Mouse (Mus musculus) stomach, embryonic 15.5 days (tissue): ENCODE results near the gene Denr. TPM values are rescaled to one million over a fixed set of nuclear protein-coding genes. Genes with fewer than 3 reads are reported as not detected.

Experiments
- ATAC-seq: fragments of 200-750 bp; cut with Nextera tagmentation; 2 replicates; pipeline ENCODE4 v1.8.0; 2017; ENCODE audit warnings: low read depth, moderate number of reproducible peaks, moderate TSS enrichment; ENCODE audit not compliant: insufficient read depth, low FRiP score
- H3K27ac ChIP-seq: fragments of 300-500 bp; sonication (generic); 2 replicates; pipeline ENCODE4 v1.5.1; 2015; ENCODE audit warnings: mild to moderate bottlenecking, inconsistent platforms
- H3K27me3 ChIP-seq: fragments of 300-500 bp; sonication (generic); replicated peaks from 2 replicates; pipeline ENCODE4 v1.6.1; 2015; ENCODE audit warnings: inconsistent platforms
- H3K36me3 ChIP-seq: fragments of 300-500 bp; sonication (generic); 2 replicates; pipeline ENCODE4 v1.6.1; 2015; ENCODE audit warnings: inconsistent platforms
- H3K4me1 ChIP-seq: fragments of 300-500 bp; sonication (generic); 2 replicates; pipeline ENCODE4 v1.6.1; 2015; ENCODE audit warnings: inconsistent platforms
- H3K4me2 ChIP-seq: fragments of 300-500 bp; sonication (generic); 2 replicates; pipeline ENCODE4 v1.6.1; 2015; ENCODE audit warnings: mild to moderate bottlenecking, inconsistent platforms
- H3K4me3 ChIP-seq: fragments of 300-500 bp; sonication (generic); replicated peaks from 2 replicates; pipeline ENCODE4 v1.5.1; 2015; ENCODE audit warnings: inconsistent platforms
- H3K9ac ChIP-seq: fragments of 300-500 bp; sonication (generic); 2 replicates; pipeline ENCODE4 v1.6.1; 2015; ENCODE audit warnings: inconsistent platforms
- H3K9me3 ChIP-seq: fragments of 300-500 bp; sonication (generic); 2 replicates; pipeline ENCODE4 v1.6.1; 2016; ENCODE audit warnings: inconsistent platforms
- WGBS: fragments of 180-500 bp; shearing (Covaris S2); methylation state at CpG from one replicate; pipeline ENCODE4 v1.1.7; 2015; 5-methylcytosine and 5-hydroxymethylcytosine counted together
- polyA plus RNA-seq: library from polyadenylated mRNA; unstranded; fragments of >200 nt; fragmentation: Nextera tagmentation; extraction: Ambion mirVana; gene quantifications from 2 replicates; pipeline ENCODE4 v1.2.1, GENCODE M21; 2015

Denr gene
- 127 and 129 TPM in 2 replicates for polyA plus RNA-seq

DNA sequence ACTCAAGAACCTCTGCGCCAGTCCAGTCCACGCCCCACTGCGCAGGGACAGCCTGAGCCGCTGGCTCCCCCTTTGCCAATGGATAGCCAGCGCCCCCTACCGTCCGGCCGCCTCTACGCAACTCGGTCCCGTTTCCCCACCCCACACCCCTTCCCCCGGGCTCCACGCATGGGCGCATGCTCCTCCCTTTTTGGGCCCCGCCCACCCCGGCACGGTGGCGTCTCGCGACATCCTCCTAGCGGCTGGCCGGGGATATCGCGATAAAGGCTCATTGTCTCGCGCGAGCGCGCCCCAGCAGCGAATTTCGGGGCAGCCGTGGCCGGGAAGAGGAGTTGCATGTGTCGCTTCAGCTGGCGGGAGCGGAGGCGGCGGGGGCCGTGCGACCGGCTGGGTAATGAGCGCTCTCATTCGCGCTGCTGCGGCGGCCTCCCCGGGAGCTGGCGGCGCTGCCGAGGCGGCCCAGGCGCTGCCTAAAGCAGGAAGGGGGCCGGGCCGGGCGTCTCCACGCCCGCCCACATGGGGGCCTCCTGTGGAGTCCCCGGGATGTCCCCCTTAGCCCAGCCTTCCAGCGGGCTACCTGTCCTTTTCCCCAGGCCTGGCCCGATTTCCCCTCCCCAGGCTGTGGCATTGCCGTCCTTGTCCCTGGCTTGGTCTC is at the start of gene Denr:
Gene Denr (plus strand): TSS at position 200 of the 655 bp plus-strand sequence.
- no peaks in the 10 kb centered on the region for H3K27me3 ChIP-seq
- H3K27ac ChIP-seq = peak within 1 kb of the TSS; percentile 84
- peak; percentile 94 for ATAC-seq
- under 1% methylated on average over 60 of the region's 61 CpGs for WGBS
- peak within 1 kb of the TSS; percentile 99 for H3K9ac ChIP-seq
- peaks cover 20% of the 10 kb centered on the region for H3K36me3 ChIP-seq
- H3K9me3 ChIP-seq = no peaks in the 10 kb centered on the region
- H3K4me2 ChIP-seq = peak within 1 kb of the TSS; percentile 84
- peaks cover 19% of the 10 kb centered on the region for H3K4me1 ChIP-seq
- peak within 1 kb of the TSS; percentile 99 for H3K4me3 ChIP-seq

DNA sequence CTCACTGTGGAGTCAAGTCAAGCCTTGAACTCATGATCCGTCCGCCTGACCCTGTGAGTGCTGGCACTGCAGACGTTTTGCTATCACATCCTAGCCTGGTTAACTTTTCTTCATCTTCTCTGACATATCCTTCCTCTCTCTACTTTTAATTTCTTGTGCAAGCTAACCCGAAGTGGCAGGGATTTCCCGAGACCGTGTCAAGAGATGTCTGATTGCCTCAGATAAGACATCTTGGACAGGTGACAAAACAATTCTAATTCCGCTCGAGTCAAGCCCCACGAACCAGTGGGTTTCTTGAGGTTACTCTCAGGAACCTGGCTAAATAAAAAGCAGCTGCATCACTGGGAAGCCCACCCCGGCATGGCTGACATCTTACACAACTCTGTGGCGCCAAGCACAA is 48.2 kb upstream of the Denr start:
- Histone ChIP-seq H3K36me3 (no peaks in the 10 kb centered on the region), H3K27ac (no peak overlapping the region), H3K4me3 (no peak overlapping the region), H3K9ac (no peak overlapping the region), H3K4me2 (no peak overlapping the region), H3K9me3 (no peaks in the 10 kb centered on the region), H3K4me1 (peaks cover 5% of the 10 kb centered on the region), H3K27me3 (no peaks in the 10 kb centered on the region)
- WGBS = 72% methylated on average over 11 of the region's 11 CpGs
- ATAC-seq = no peak

DNA sequence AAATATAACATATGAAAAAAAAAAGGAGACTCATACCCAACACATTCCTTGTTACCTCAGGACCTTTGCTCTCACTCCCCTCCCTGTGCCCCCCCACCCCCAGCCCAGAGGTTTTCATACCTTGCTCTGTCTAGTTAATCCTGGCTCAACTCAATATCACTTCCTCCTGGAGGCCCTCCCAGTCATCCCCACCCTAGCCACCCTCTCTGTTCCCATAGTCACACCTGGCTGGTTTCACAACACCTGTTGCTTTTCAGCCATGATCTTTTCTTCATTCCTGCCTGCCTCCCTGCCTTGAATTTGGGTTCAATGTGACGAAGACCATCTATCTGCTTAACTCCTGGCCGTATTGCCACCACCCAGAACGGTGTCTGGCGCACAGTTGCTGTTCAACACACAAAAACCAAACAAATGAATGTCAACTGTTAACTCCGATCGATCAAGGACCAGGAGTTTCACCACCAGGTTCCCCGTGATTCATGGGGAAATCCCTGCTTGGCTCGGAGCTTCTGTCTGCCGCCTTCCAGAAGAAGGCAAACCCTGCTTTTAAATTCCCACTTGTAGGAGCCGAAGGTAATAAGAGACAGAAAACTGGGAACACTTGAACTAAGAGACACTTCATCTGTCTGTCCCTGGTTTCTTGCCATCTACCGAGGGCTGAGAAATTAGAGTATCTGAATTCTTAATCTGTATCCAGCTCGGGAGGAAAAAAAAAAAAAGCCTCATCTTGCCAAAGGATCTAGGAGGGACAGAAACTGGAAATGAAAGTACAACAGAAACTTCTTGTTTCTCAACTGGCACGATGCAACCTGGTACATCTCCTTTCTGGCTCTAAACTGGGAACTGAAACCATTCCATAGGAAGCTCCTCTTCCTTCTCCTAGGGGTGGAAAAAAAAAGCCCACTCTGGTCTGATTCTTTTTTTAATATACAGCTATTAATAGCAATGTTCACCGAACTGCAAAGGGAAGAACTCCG is 44.3 kb upstream of the Denr start:
- no peak overlapping the region for H3K4me2 ChIP-seq
- 0 out of 2 replicates have a peak overlapping the region, but pooled peaks have one; percentile 0 for H3K4me3 ChIP-seq
- peak overlapping the region; percentile 21 for H3K27ac ChIP-seq
- 60% methylated on average over 15 of the region's 15 CpGs for WGBS
- no peaks in the 10 kb centered on the region for H3K4me1 ChIP-seq
- H3K9ac ChIP-seq = no peak overlapping the region
- no peaks in the 10 kb centered on the region for H3K36me3 ChIP-seq
- H3K9me3 ChIP-seq = no peaks in the 10 kb centered on the region
- H3K27me3 ChIP-seq = no peaks in the 10 kb centered on the region
- ATAC-seq = no peak; the same call in 1 of the 2 replicates

- no peaks in the 10 kb centered on the region for H3K9me3 ChIP-seq
- H3K27ac ChIP-seq = no peak overlapping the region
- H3K4me1 ChIP-seq = no peaks in the 10 kb centered on the region
- WGBS = 84% methylated on average over 14 of the region's 14 CpGs
- no peak overlapping the region for H3K9ac ChIP-seq
- no peaks in the 10 kb centered on the region for H3K36me3 ChIP-seq
- H3K4me3 ChIP-seq = no peak overlapping the region
- ATAC-seq = no peak
- H3K4me2 ChIP-seq = no peak overlapping the region
- H3K27me3 ChIP-seq = no peaks in the 10 kb centered on the region
These were observed 43.0 kb upstream of the Denr start for GRCm38 (mm10) chr5:123863934-123864333.

GRCm38 (mm10) chr5:123865365-123865764 is 41.6 kb upstream of the Denr start, which contains the start of gene Hcar2:
Hcar2 (minus strand) TSS chr5:123865499.
- Histone ChIP-seq H3K27me3 (no peaks in the 10 kb centered on the region), H3K27ac (0 out of 2 replicates have a peak within 1 kb of the TSS, but pooled peaks have one; percentile 44), H3K4me2 (no peak within 1 kb of the TSS)

GRCm38 (mm10) chr5:123866457-123866856 is 40.5 kb upstream of the Denr start:
- H3K4me2 ChIP-seq = no peak overlapping the region
- H3K9me3 ChIP-seq = no peaks in the 10 kb centered on the region
- 80% methylated on average over 4 of the region's 4 CpGs for WGBS
- H3K4me1 ChIP-seq = no peaks in the 10 kb centered on the region
- no peak overlapping the region for H3K4me3 ChIP-seq
- H3K27ac ChIP-seq = no peak overlapping the region
- no peak overlapping the region for H3K9ac ChIP-seq
- ATAC-seq = no peak
- no peaks in the 10 kb centered on the region for H3K27me3 ChIP-seq
- H3K36me3 ChIP-seq = no peaks in the 10 kb centered on the region

More at GRCm38 (mm10) chr5:123865365-123865764, 41.6 kb upstream of the Denr start, which contains the start of gene Hcar2:
- ATAC-seq = no peak
- Histone ChIP-seq H3K9me3 (no peaks in the 10 kb centered on the region), H3K4me1 (no peaks in the 10 kb centered on the region), H3K4me3 (no peak within 1 kb of the TSS), H3K9ac (no peak within 1 kb of the TSS), H3K36me3 (no peaks in the 10 kb centered on the region)
- WGBS = 60% methylated on average over 12 of the region's 12 CpGs

DNA sequence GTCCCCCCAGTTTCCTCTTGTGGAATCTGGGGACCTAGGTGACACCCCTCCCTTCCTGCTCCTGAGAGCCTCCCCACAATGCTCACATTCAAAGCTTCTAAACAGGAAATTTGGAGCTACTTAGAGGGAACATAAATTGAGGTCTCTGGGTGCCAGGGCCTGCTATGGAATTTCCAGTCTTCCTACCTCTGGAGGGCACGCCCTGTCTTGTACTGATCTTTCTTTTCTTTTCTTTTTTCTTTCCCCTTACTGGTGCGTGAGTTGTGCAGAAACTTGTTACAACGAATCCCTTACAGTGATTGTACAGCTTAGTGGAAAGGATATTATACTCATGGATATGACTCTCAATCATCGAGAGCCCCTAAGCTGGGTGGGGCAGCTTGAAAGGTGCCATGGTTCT is 37.4 kb upstream of the Denr start:
- H3K4me3 ChIP-seq = no peak overlapping the region
- 78% methylated on average over 4 of the region's 4 CpGs for WGBS
- ATAC-seq = no peak
- H3K27ac ChIP-seq = peak overlapping the region; percentile 62
- H3K4me1 ChIP-seq = no peaks in the 10 kb centered on the region
- no peaks in the 10 kb centered on the region for H3K36me3 ChIP-seq
- H3K4me2 ChIP-seq = no peak overlapping the region
- no peaks in the 10 kb centered on the region for H3K27me3 ChIP-seq
- H3K9ac ChIP-seq = no peak overlapping the region
- no peaks in the 10 kb centered on the region for H3K9me3 ChIP-seq

GRCm38 (mm10) chr5:123874177-123874576 is 32.8 kb upstream of the Denr start:
- H3K4me2 ChIP-seq = no peak overlapping the region
- no peak overlapping the region for H3K4me3 ChIP-seq
- WGBS = 83% methylated on average over 5 of the region's 5 CpGs
- peaks cover 12% of the 10 kb centered on the region for H3K4me1 ChIP-seq
- H3K9ac ChIP-seq = no peak overlapping the region
- no peaks in the 10 kb centered on the region for H3K9me3 ChIP-seq
- no peak for ATAC-seq
- no peaks in the 10 kb centered on the region for H3K27me3 ChIP-seq
- H3K27ac ChIP-seq = no peak overlapping the region
- H3K36me3 ChIP-seq = no peaks in the 10 kb centered on the region

DNA sequence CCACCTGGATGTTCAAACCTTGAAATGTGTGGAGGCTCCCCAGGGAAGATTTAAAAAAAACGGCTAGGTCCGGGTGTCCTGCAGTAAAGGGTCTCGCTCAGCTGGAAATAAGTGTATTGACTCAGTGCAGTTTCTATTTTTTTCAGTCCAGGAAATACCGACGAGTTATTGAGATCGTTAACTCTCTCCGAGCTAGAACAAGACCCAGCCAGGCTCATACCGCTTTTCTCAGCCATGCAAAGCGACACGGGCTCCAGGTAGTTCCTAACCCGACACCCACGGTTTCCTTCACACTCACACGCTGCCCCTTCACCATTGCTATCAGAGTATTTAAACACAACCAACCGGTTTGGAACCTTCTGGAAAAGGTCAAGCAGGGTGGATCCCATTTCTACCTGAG is 28.9 kb upstream of the Denr start:
- peak overlapping the region; percentile 45 for H3K4me2 ChIP-seq
- 37% methylated on average over 14 of the region's 14 CpGs for WGBS
- H3K4me3 ChIP-seq = peak overlapping the region; percentile 21
- H3K9me3 ChIP-seq = no peaks in the 10 kb centered on the region
- no peaks in the 10 kb centered on the region for H3K27me3 ChIP-seq
- H3K27ac ChIP-seq = no peak overlapping the region
- H3K4me1 ChIP-seq = peaks cover 22% of the 10 kb centered on the region
- no peak for ATAC-seq
- no peak overlapping the region for H3K9ac ChIP-seq
- H3K36me3 ChIP-seq = no peaks in the 10 kb centered on the region

DNA sequence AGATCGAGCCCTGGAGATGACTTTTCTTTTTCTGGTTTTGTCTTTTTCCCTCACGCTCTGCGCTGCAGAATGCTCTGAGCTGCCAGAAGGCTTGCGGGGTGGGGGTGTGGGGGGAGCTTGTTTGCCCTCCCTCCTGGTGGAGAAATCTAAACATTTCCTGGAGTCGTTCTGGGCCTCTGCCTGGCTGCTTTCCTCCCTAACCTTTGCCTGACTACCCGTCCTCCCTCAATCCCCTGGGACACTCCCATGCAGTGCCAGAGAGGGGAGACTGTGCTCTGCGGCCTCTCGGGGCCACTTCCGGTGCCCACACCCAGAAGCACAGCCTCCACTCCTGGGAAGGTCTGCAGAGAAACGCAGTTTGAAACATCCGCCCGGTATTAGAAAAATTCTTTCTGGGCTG is 27.0 kb upstream of the Denr start, which contains the start of gene Hcar1:
Gene Hcar1 (minus strand): TSS at position 93 of the 400 bp plus-strand sequence.
- no peaks in the 10 kb centered on the region for H3K36me3 ChIP-seq
- WGBS = 25% methylated on average over 12 of the region's 12 CpGs
- H3K4me2 ChIP-seq = peak within 1 kb of the TSS; percentile 45
- H3K27ac ChIP-seq = peak within 1 kb of the TSS; percentile 83
- H3K4me1 ChIP-seq = peaks cover 22% of the 10 kb centered on the region
- ATAC-seq = peak; percentile 81
- H3K27me3 ChIP-seq = no peaks in the 10 kb centered on the region
- peak within 1 kb of the TSS; percentile 20 for H3K4me3 ChIP-seq
- H3K9me3 ChIP-seq = no peaks in the 10 kb centered on the region
- no peak within 1 kb of the TSS for H3K9ac ChIP-seq

GRCm38 (mm10) chr5:123880778-123881177 is 26.2 kb upstream of the Denr start:
- Histone ChIP-seq H3K27me3 (no peaks in the 10 kb centered on the region), H3K9me3 (no peaks in the 10 kb centered on the region), H3K4me1 (peaks cover 22% of the 10 kb centered on the region), H3K4me2 (peak overlapping the region; percentile 45; the same call in 1 of the 2 replicates), H3K4me3 (no peak overlapping the region), H3K36me3 (no peaks in the 10 kb centered on the region), H3K27ac (peak overlapping the region; percentile 83), H3K9ac (no peak overlapping the region)
- WGBS = 83% methylated on average over 14 of the region's 14 CpGs
- no peak for ATAC-seq

DNA sequence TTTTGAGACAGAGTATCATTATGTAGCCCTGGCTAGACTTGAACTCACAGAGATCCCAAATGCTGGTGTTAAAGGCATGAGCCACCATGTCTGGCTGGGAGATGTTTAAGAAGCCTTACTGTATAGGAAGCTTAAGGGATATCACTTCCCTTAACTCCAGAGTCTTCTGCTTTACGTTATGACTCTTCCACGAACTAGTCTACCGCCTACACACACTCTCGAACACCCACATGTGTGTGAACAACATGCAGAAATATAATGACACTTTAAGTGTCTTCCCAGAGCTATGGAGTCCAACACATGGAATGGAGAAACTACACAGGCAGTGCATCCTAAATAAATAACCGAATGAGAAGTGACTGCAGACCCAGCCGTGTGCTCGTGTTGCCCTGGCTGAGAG is 23.1 kb upstream of the Denr start:
- H3K9ac ChIP-seq = no peak overlapping the region

More for the DNA sequence above, 23.1 kb upstream of the Denr start:
- Histone ChIP-seq H3K27ac (no peak overlapping the region), H3K36me3 (no peaks in the 10 kb centered on the region), H3K4me2 (no peak overlapping the region), H3K4me1 (peaks cover 13% of the 10 kb centered on the region), H3K9me3 (no peaks in the 10 kb centered on the region), H3K27me3 (no peaks in the 10 kb centered on the region), H3K4me3 (no peak overlapping the region)
- WGBS = 70% methylated on average over 7 of the region's 7 CpGs
- ATAC-seq = no peak
